Mouse (Mus musculus) gastrocnemius, postnatal 10 days (tissue): ENCODE results near the gene Ppip5k2. TPM values are rescaled to one million over a fixed set of nuclear protein-coding genes. Genes with fewer than 3 reads are reported as not detected.
A peak's percentile ranks its signal among the peaks of the same experiment; 100 is the strongest.

Experiments used
- DNase-seq: peaks from one replicate; pipeline ENCODE4 v3.0.0; 2021; ENCODE audit warnings: mixed read lengths
- total RNA-seq, 2 experiments: library from RNA; stranded (reverse); gene quantifications; 2 replicates each; pipeline ENCODE4 v1.2.3; 2021

Ppip5k2 gene
- total RNA-seq, 2 experiments from 2014 or later, result 4.9 to 8.0 TPM

GRCm38 (mm10) chr1:97661406-97662241 is 108.6 kb downstream of the Ppip5k2 start, which contains the start of gene D1Ertd622e:
TSS of gene D1Ertd622e (minus strand) at chr1:97662074.
- DNase-seq, result peak; percentile 76

GRCm38 (mm10) chr1:97660687-97661405 is 109.4 kb downstream of the Ppip5k2 start:
- DNase-seq, result peak; percentile 70

GRCm38 (mm10) chr1:97659405-97659804 is 110.8 kb downstream of the Ppip5k2 start:
- no peak for DNase-seq

GRCm38 (mm10) chr1:97657786-97658185 is 112.4 kb downstream of the Ppip5k2 start:
- DNase-seq, result no peak

GRCm38 (mm10) chr1:97657201-97657600 is 113.0 kb downstream of the Ppip5k2 start:
- no peak for DNase-seq

Other genes starting within 250 kb of the Ppip5k2 start
- gene D1Ertd622e, start 108.3 kb downstream of the Ppip5k2 start, total RNA-seq, result 10 to 100 TPM; 32.3 to 38.3 TPM
- gene Gin1, start 239 bp downstream of the Ppip5k2 start, total RNA-seq, result 1 to 10 TPM; 3.5 to 4.9 TPM